Mouse (Mus musculus) heart, postnatal 14 days (tissue): ENCODE measurements around the gene Ak9. TPM values are rescaled to one million over a fixed set of nuclear protein-coding genes. Genes with fewer than 3 reads are reported as not detected.
"Not testable (repeated sequence)": the region's sequence is repeated elsewhere in the genome, so short reads cannot be mapped to it uniquely, and the experiment has no call there.

ENCODE experiments used
- DNase-seq, 2 experiments: peaks; one replicate each; pipeline ENCODE4 v3.0.0; 2021 to 2022
- intact Hi-C: fragments of 180-260 bp; cut with DNase I; formaldehyde crosslinking; loops from one replicate; pipeline ENCODE4 v1.15.1; 2025
- total RNA-seq, 2 experiments: library from RNA; stranded (reverse); gene quantifications; 2 replicates each; pipeline ENCODE4 v1.2.3; 2021

Gene Ak9
- total RNA-seq, 2 experiments from 2014 or later = 0.05 to 0.07 TPM

- DNase-seq = peak in 1 of 2 experiments; percentile 13
- intact Hi-C loops = loop anchor here (5.0 to 10.0 kb wide), 3 partner anchors 150 to 380 kb away; partner anchors contain the start of gene Zbtb24
Observed at GRCm38 (mm10) chr10:41304961-41305455, 1.2 kb downstream of the Ak9 start.

GRCm38 (mm10) chr10:41308205-41308604, 4.4 kb downstream of the Ak9 start:
- DNase-seq = no peak
- intact Hi-C loops = loop anchor here (10.0 kb wide), 2 partner anchors 147 to 377 kb away; partner anchors contain the start of gene Zbtb24

- intact Hi-C loops = no loop called here
- no peak for DNase-seq
Observed at GRCm38 (mm10) chr10:41315866-41316265, 12.1 kb downstream of the Ak9 start.

- intact Hi-C loops = no loop called here
- DNase-seq = peak in 1 of 2 experiments; percentile 4
Observed at GRCm38 (mm10) chr10:41332533-41333043, 28.8 kb downstream of the Ak9 start.

- intact Hi-C loops = no loop called here
- no peak for DNase-seq
Observed at GRCm38 (mm10) chr10:41341346-41341745, 37.6 kb downstream of the Ak9 start.

- no peak for DNase-seq
- intact Hi-C loops = no loop called here
Observed at GRCm38 (mm10) chr10:41365086-41365485, 61.3 kb downstream of the Ak9 start.

- no peak for DNase-seq
- intact Hi-C loops = no loop called here
Observed at GRCm38 (mm10) chr10:41380466-41380865, 76.7 kb downstream of the Ak9 start.

GRCm38 (mm10) chr10:41385506-41386221, 81.9 kb downstream of the Ak9 start:
- DNase-seq = peak; percentile 38 to 47
- intact Hi-C loops = no loop called here

- intact Hi-C loops = no loop called here
- DNase-seq = no peak
Observed at GRCm38 (mm10) chr10:41393555-41393954, 89.8 kb downstream of the Ak9 start.

- no peak for DNase-seq
- intact Hi-C loops = loop anchor here (10.0 kb wide), 1 partner anchor 396 kb away; no protein-coding TSS in a partner anchor
Observed at GRCm38 (mm10) chr10:41401097-41401496, 97.3 kb downstream of the Ak9 start.

GRCm38 (mm10) chr10:41403364-41403763, 99.6 kb downstream of the Ak9 start:
- no peak for DNase-seq
- intact Hi-C loops = loop anchor here (10.0 kb wide), 1 partner anchor 399 kb away; no protein-coding TSS in a partner anchor

GRCm38 (mm10) chr10:41403893-41404612, 100.3 kb downstream of the Ak9 start:
- DNase-seq = no peak
- intact Hi-C loops = loop anchor here (10.0 kb wide), 1 partner anchor 399 kb away; no protein-coding TSS in a partner anchor

GRCm38 (mm10) chr10:41410176-41410575, 106.4 kb downstream of the Ak9 start:
- intact Hi-C loops, DNase-seq: not testable (repeated sequence)

GRCm38 (mm10) chr10:41410821-41411220, 107.0 kb downstream of the Ak9 start:
- DNase-seq, intact Hi-C loops: not testable (repeated sequence)

- intact Hi-C loops, DNase-seq: not testable (repeated sequence)
Observed at GRCm38 (mm10) chr10:41413471-41413870, 109.7 kb downstream of the Ak9 start.

GRCm38 (mm10) chr10:41415368-41415767, 111.6 kb downstream of the Ak9 start:
- intact Hi-C loops, DNase-seq: not testable (repeated sequence)

- no peak for DNase-seq
- intact Hi-C loops = no loop called here
Observed at GRCm38 (mm10) chr10:41420496-41421200, 116.9 kb downstream of the Ak9 start.

- no peak for DNase-seq
- intact Hi-C loops = no loop called here
Observed at GRCm38 (mm10) chr10:41423681-41424080, 119.9 kb downstream of the Ak9 start.

GRCm38 (mm10) chr10:41426368-41426767, 122.6 kb downstream of the Ak9 start:
- intact Hi-C loops = no loop called here
- no peak for DNase-seq

GRCm38 (mm10) chr10:41434624-41435023, 130.8 kb downstream of the Ak9 start:
- intact Hi-C loops = loop anchor here (10.0 kb wide), 1 partner anchor 250 kb away; no protein-coding TSS in a partner anchor
- peak; percentile 51 to 70 for DNase-seq
